Mouse (Mus musculus) megakaryocyte-erythroid progenitor cell, adult 5 weeks (primary cell): Measurements from ENCODE around the gene 4933402N22Rik. TPM values are rescaled to one million over a fixed set of nuclear protein-coding genes. Genes with fewer than 3 reads are reported as not detected.

Source experiments
- polyA plus RNA-seq: library from polyadenylated mRNA; stranded (reverse); fragments of >175 nt; gene quantifications from 2 replicates; pipeline ENCODE4 v1.2.3, GENCODE M21; 2012

The 4933402N22Rik gene
- not detected in 2 replicates for polyA plus RNA-seq

DNA sequence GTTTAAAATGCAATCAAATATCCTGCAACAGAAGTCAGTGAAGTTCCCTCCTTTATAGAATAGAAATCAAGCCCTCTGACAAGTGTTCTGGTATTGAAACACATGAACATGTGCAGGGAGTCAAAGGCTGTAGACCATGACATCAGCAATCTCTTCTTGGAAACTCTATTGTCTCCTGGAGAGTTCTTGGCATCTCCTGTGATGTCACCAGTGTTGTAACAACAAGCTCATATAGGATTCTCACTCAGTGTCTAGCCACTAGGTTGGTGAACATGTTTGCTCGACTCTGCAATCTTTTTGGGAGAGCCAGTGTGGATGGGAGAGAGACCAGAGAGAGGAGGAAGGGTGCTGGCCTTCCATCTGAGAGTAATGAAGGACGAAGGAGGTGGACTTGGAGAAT lies at the start of gene 4933402N22Rik:
4933402N22Rik (plus strand) TSS at position 301 of the 400 bp plus-strand sequence.

Other genes with a start within 250 kb of the 4933402N22Rik start
- not detected in 2 replicates for gene Gm8922, start 236.1 kb upstream of the 4933402N22Rik start, polyA plus RNA-seq
- gene Gm8926, start 147.5 kb upstream of the 4933402N22Rik start, polyA plus RNA-seq, result not detected in 2 replicates
- not detected in 2 replicates for gene Gm6465, start 72.5 kb upstream of the 4933402N22Rik start, polyA plus RNA-seq